9 mouse cellular contexts compared by ENCODE assay signal in the genomic region with DNA sequence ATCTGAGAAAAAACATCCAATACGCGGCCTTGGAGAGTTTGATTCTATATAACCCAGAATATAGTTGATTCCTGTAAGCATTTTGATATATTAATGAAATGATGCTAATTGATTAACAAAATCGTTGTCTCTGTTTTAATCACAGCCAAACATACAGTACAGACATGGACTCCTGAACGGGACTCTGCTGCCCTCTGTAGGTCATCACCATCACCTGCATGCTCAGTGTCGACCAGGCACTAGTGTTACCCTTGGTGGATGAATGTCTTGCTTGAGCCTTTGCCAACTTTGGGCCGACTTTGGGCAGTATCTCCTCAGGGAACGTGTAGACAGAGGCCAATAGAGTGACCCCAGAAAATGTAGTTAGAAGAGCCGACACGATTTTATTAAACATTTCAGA. TPM values are rescaled to one million over a fixed set of nuclear protein-coding genes. Genes with fewer than 3 reads are reported as not detected.
DNase-seq lines count a peak whose midpoint lies in the region; ATAC-seq and TF ChIP-seq lines count a peak whose summit lies in the region.
"Had no signal": no experiment of that assay in that cellular context is flagged by ENCODE, and none has a peak within 500 bp of the region (broad histone marks: within the 10 kb centered on the region; RNA-seq: fewer than 3 reads in every experiment).

No protein-coding gene starts in this region.

- TF ChIP-seq CTCF in heart, adult 2 months (IDR thresholded peaks at IDR 0.05), result peak; percentile 73

- H3K4me3 ChIP-seq in heart, adult 2 months, result no peak overlapping the region
- H3K4me3 ChIP-seq in kidney, embryonic 15.5 days (replicated peaks), result no peak overlapping the region
- H3K4me3 ChIP-seq: hindbrain, embryonic 15.5 days had no signal

- no peak overlapping the region for H3K27ac ChIP-seq in heart, adult 2 months
- no peak overlapping the region for H3K27ac ChIP-seq in kidney, embryonic 15.5 days
- H3K27ac ChIP-seq: hindbrain, embryonic 15.5 days had no signal

- DNase-seq in heart, adult 2 months, result peak; percentile 10 to 22
- no peak for DNase-seq in heart, postnatal 25 days (ENCODE audit: low spot score)
- DNase-seq in urinary bladder, adult 2 months (ENCODE audit: low spot score), result peak; percentile 20
- DNase-seq in urinary bladder, postnatal 10 days (ENCODE audit: low spot score), result no peak
- DNase-seq in embryo, embryonic 11.5 days (ENCODE audit: low read depth, low spot score), result peak; percentile 11
- DNase-seq in lung, postnatal 25 days (ENCODE audit: low spot score), result peak; percentile 13

- 48% methylated on average over 9 of the region's 9 CpGs for WGBS in heart, adult 2 months
- 59% methylated on average over 9 of the region's 9 CpGs for WGBS in kidney, embryonic 15.5 days

- intact Hi-C loops in heart, adult 2 months (cut with DNase I), result no loop called here
- intact Hi-C loops in heart, postnatal 25 days (cut with DNase I), result no loop called here

- H3K79me2 ChIP-seq in heart, adult 2 months (replicated peaks; ENCODE audit: control insufficient read depth, insufficient read depth, low read length), result no peaks in the 10 kb centered on the region

- TF ChIP-seq EP300 in heart, adult 2 months (IDR thresholded peaks at IDR 0.05; ENCODE audit: insufficient read depth, low read depth, low read length), result no peak

- TF ChIP-seq POLR2A in heart, adult 2 months (IDR thresholded peaks at IDR 0.05; ENCODE audit: insufficient read depth, low read depth, low read length), result no peak

- 0 out of 2 replicates have a peak, but pooled peaks have one; percentile 58 for ATAC-seq in kidney, embryonic 15.5 days (replicated peaks; ENCODE audit: low FRiP score)
- ATAC-seq in activated CD4-positive, CD25-positive, alpha-beta regulatory T cell, adult 4 months, result no peak

- no peaks in the 10 kb centered on the region for H3K27me3 ChIP-seq in heart, adult 2 months (ENCODE audit: control insufficient read depth, insufficient read depth, low read length)
- H3K27me3 ChIP-seq in kidney, embryonic 15.5 days, result no peaks in the 10 kb centered on the region
- H3K27me3 ChIP-seq: hindbrain, embryonic 15.5 days had no signal

- H3K4me1 ChIP-seq in heart, adult 2 months (ENCODE audit: control insufficient read depth, insufficient read depth, low read length), result no peaks in the 10 kb centered on the region
- H3K4me1 ChIP-seq in kidney, embryonic 15.5 days, result no peaks in the 10 kb centered on the region
- H3K4me1 ChIP-seq: hindbrain, embryonic 15.5 days had no signal

- no peaks in the 10 kb centered on the region for H3K9me3 ChIP-seq in kidney, embryonic 15.5 days (replicated peaks)
- H3K9me3 ChIP-seq: hindbrain, embryonic 15.5 days had no signal

- H3K4me2 ChIP-seq in kidney, embryonic 15.5 days, result no peak overlapping the region
- H3K4me2 ChIP-seq: hindbrain, embryonic 15.5 days had no signal

- H3K9ac ChIP-seq in heart, adult 2 months (ENCODE audit: low read depth, low read length), result no peak overlapping the region
- H3K9ac ChIP-seq in kidney, embryonic 15.5 days, result no peak overlapping the region
- H3K9ac ChIP-seq: hindbrain, embryonic 15.5 days had no signal

- H3K36me3 ChIP-seq in heart, adult 2 months (ENCODE audit: control insufficient read depth, insufficient read depth, low read length), result no peaks in the 10 kb centered on the region
- H3K36me3 ChIP-seq in kidney, embryonic 15.5 days, result no peaks in the 10 kb centered on the region
- H3K36me3 ChIP-seq: hindbrain, embryonic 15.5 days had no signal

RNA-seq across cellular contexts. Expression of a gene that starts 9.5 kb away (rescaled TPM):
- total RNA-seq in heart, adult 2 months (2021), result not detected
- polyA plus RNA-seq in heart, adult 2 months (2012; rRNA removed), result not detected in 2 replicates
- not detected for total RNA-seq in heart, postnatal 25 days (2021)
- not detected in 2 replicates for polyA plus RNA-seq in urinary bladder, adult 2 months (2012; rRNA removed)
- polyA plus RNA-seq in kidney, embryonic 15.5 days (2015; fragmentation: Nextera tagmentation; extraction: Ambion mirVana), result not detected in 2 replicates
- polyA plus RNA-seq in activated CD4-positive, CD25-positive, alpha-beta regulatory T cell, adult 4 months (2017; shearing (Covaris generic)), result not detected
- polyA plus RNA-seq: hindbrain, embryonic 15.5 days had no signal

RNA-seq across cellular contexts. Expression of a gene that starts 29.9 kb away (rescaled TPM):
- not detected for total RNA-seq in heart, adult 2 months (2021)
- polyA plus RNA-seq in heart, adult 2 months (2012; rRNA removed), result not detected in 2 replicates
- not detected for total RNA-seq in heart, postnatal 25 days (2021)
- not detected in 2 replicates for polyA plus RNA-seq in urinary bladder, adult 2 months (2012; rRNA removed)
- not detected in 2 replicates for polyA plus RNA-seq in kidney, embryonic 15.5 days (2015; fragmentation: Nextera tagmentation; extraction: Ambion mirVana)
- polyA plus RNA-seq in activated CD4-positive, CD25-positive, alpha-beta regulatory T cell, adult 4 months (2017; shearing (Covaris generic)), result not detected
- polyA plus RNA-seq: hindbrain, embryonic 15.5 days had no signal

RNA-seq across cellular contexts. Expression of a gene that starts 53.3 kb away (rescaled TPM):
- total RNA-seq in heart, adult 2 months (2021), result not detected
- polyA plus RNA-seq in heart, adult 2 months (2012; rRNA removed), result not detected in 2 replicates
- total RNA-seq in heart, postnatal 25 days (2021), result not detected
- not detected in 2 replicates for polyA plus RNA-seq in urinary bladder, adult 2 months (2012; rRNA removed)
- not detected in 2 replicates for polyA plus RNA-seq in kidney, embryonic 15.5 days (2015; fragmentation: Nextera tagmentation; extraction: Ambion mirVana)
- not detected for polyA plus RNA-seq in activated CD4-positive, CD25-positive, alpha-beta regulatory T cell, adult 4 months (2017; shearing (Covaris generic))
- polyA plus RNA-seq: hindbrain, embryonic 15.5 days had no signal

Comparison
In these comparisons a context has a peak if more than half of its experiments do, and no peak if none do; other contexts are left out.
1. DNase-seq: peak in heart, adult 2 months (2 of 2), urinary bladder, adult 2 months (single experiment), embryo, embryonic 11.5 days (single experiment) and lung, postnatal 25 days (single experiment); none in heart, postnatal 25 days (single experiment) and urinary bladder, postnatal 10 days (single experiment).